Mouse (Mus musculus) forebrain, postnatal 0 days (tissue): ENCODE measurements around the gene Gpc6. TPM values are rescaled to one million over a fixed set of nuclear protein-coding genes. Genes with fewer than 3 reads are reported as not detected.

Experiments
- ATAC-seq: fragments of 200-750 bp; cut with Nextera tagmentation; 2 replicates; pipeline ENCODE4 v1.8.0; 2017; ENCODE audit warnings: mild to moderate bottlenecking, moderate library complexity
- DNase-seq: peaks from one replicate; pipeline ENCODE4 v3.0.0-alpha.2; 2015
- H3K27ac ChIP-seq: fragments of 300-500 bp; sonication (generic); 2 replicates; pipeline ENCODE4 v1.5.1; 2014; ENCODE audit warnings: low read depth, mild to moderate bottlenecking, antibody characterized with exemption, low read length, moderate library complexity, mixed read lengths
- H3K27me3 ChIP-seq: fragments of 300-500 bp; sonication (generic); 2 replicates; pipeline ENCODE4 v1.6.1; 2014; ENCODE audit warnings: mild to moderate bottlenecking, low read length, mixed read lengths; ENCODE audit not compliant: insufficient read depth
- H3K36me3 ChIP-seq: fragments of 300-500 bp; sonication (generic); 2 replicates; pipeline ENCODE4 v1.6.1; 2014; ENCODE audit warnings: mild to moderate bottlenecking, moderate library complexity; ENCODE audit not compliant: insufficient read depth
- H3K4me1 ChIP-seq: fragments of 300-500 bp; sonication (generic); 2 replicates; pipeline ENCODE4 v1.6.1; 2014; ENCODE audit warnings: antibody characterized with exemption; ENCODE audit not compliant: insufficient read depth
- H3K4me2 ChIP-seq: fragments of 300-500 bp; sonication (generic); 2 replicates; pipeline ENCODE4 v1.6.1; 2014; ENCODE audit warnings: low read depth, mild to moderate bottlenecking, moderate library complexity
- H3K4me3 ChIP-seq: fragments of 300-500 bp; sonication (generic); 2 replicates; pipeline ENCODE4 v1.5.1; 2014; ENCODE audit warnings: low read depth, low read length, mixed read lengths
- H3K9ac ChIP-seq: fragments of 300-500 bp; sonication (generic); 2 replicates; pipeline ENCODE4 v1.6.1; 2014; ENCODE audit warnings: mild to moderate bottlenecking
- H3K9me3 ChIP-seq: fragments of 300-500 bp; sonication (generic); 2 replicates; pipeline ENCODE4 v1.6.1; 2016; ENCODE audit warnings: low read length
- CTCF ChIP-seq: sonication (generic); IDR thresholded peaks from 2 replicates; pipeline ENCODE4 v1.5.1; 2016; ENCODE audit warnings: antibody characterized with exemption, control low read depth, low read depth
- WGBS: fragments of 180-500 bp; shearing (Covaris S2); extraction: QIAGEN DNeasy Blood & Tissue Kit; methylation state at CpG from one replicate; pipeline ENCODE4 v1.1.7; 2014; 5-methylcytosine and 5-hydroxymethylcytosine counted together
- polyA plus RNA-seq: library from polyadenylated mRNA; unstranded; fragments of >200 nt; fragmentation: Nextera tagmentation; extraction: Ambion mirVana; gene quantifications from 2 replicates; pipeline ENCODE4 v1.2.1, GENCODE M21; 2015
- total RNA-seq: library from RNA; depleted of rRNA; stranded (reverse); fragments of >200 nt; gene quantifications from 2 replicates; pipeline ENCODE4 v1.2.3, GENCODE M21; 2014

The Gpc6 gene
- total and polyA plus RNA-seq, 2 experiments from 2014 or later, result 10.9 to 20.8 TPM

DNA sequence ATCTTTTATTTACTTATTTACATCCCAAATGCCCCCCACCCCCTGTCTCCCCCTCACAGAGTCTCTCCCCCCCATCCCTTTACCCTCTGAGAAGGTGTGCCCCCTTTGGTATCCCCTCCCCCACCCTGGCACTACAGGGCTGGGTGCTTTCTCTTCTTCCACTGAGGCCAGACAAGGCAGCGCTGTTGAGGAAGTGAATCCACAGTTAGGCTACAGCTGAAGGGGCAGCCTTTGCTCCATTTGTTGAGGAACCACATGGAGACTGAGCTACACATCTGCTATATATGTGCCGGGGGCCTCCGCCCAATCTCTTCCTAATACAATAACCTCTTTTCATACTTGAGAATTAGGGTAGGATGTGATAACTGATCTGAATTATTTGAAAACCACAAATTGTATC is 791.2 kb downstream of the Gpc6 start:
- Histone ChIP-seq H3K27me3 (no peaks in the 10 kb centered on the region), H3K4me2 (no peak overlapping the region), H3K4me1 (no peaks in the 10 kb centered on the region), H3K9me3 (no peaks in the 10 kb centered on the region), H3K4me3 (no peak overlapping the region), H3K36me3 (no peaks in the 10 kb centered on the region), H3K27ac (no peak overlapping the region), H3K9ac (no peak overlapping the region)
- TF ChIP-seq CTCF, result no peak
- 96% methylated on average over 3 of the region's 3 CpGs for WGBS
- ATAC-seq (no peak), DNase-seq (no peak)

DNA sequence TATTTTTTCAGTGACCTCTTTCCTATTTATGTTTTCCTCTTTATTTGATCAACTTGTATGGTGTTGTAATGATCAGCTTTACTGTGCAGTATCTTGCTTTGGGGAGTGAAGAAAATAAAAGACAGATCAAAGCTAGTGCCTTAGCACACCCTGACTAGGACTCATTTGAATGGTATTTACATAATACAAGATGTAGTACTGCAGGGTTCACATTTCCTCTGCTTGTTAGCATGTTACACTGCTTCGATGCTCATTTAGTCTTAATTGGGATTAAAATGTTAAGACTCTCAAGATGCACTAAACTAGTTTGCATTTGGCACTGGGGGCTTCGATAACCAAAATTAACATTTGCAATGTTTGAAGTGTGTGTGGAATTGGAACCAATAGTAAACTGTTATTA is 803.6 kb downstream of the Gpc6 start:
- no peak overlapping the region for H3K4me2 ChIP-seq
- DNase-seq, result no peak
- no peak overlapping the region for H3K4me3 ChIP-seq
- no peak overlapping the region for H3K9ac ChIP-seq
- no peak overlapping the region for H3K27ac ChIP-seq
- ATAC-seq, result no peak
- no peaks in the 10 kb centered on the region for H3K27me3 ChIP-seq
- no peaks in the 10 kb centered on the region for H3K36me3 ChIP-seq
- no peaks in the 10 kb centered on the region for H3K9me3 ChIP-seq
- TF ChIP-seq CTCF, result no peak
- H3K4me1 ChIP-seq, result no peaks in the 10 kb centered on the region
- WGBS, result 25% methylated on average over 2 of the region's 2 CpGs

DNA sequence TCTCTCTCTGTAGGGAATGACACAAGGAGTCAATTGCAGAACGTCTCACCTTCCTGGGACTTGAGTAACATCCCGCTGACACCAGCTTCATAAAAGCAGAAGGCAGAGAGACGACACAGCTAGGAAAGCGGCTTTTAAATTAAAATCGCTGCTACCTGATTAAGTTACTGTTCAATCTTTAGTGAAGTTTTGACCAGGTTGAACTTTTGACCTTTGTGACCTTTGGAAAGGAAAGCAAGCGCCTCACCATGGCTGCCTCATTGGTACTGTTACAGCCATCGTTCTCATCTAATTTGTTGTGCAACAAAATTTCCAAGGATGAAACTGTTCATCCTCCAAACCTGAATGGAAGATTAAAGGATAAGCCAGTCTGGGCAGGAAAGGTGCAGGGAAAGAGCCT is 830.1 kb downstream of the Gpc6 start:
- Histone ChIP-seq H3K9me3 (no peaks in the 10 kb centered on the region), H3K36me3 (no peaks in the 10 kb centered on the region), H3K4me3 (no peak overlapping the region), H3K4me1 (no peaks in the 10 kb centered on the region), H3K27ac (no peak overlapping the region), H3K9ac (no peak overlapping the region), H3K4me2 (no peak overlapping the region), H3K27me3 (no peaks in the 10 kb centered on the region)
- DNase-seq (no peak), ATAC-seq (no peak)
- TF ChIP-seq CTCF, result no peak
- 89% methylated on average over 7 of the region's 7 CpGs for WGBS

DNA sequence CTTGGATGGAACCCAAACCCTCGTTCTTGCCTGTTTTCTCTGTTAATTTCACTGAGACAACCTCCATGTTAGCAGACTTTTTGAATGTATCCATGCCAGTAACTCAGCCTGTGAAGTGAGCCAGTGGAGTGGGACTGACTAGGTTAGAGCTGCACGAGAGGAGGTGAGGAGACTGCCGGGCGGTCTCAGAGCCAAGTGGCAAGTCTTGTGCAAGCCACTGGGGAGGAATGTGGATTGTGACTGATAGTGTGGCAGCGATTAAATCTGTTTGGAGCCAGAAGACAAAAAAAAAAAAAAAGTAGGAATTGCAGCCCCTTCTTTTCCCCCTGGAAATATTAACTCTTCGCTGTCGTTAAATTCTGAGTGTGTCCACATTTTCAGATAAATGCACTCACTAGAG is 831.4 kb downstream of the Gpc6 start:
- H3K9me3 ChIP-seq, result no peaks in the 10 kb centered on the region
- no peaks in the 10 kb centered on the region for H3K27me3 ChIP-seq
- H3K4me2 ChIP-seq, result no peak overlapping the region
- TF ChIP-seq CTCF, result no peak
- 75% methylated on average over 7 of the region's 7 CpGs for WGBS
- no peak overlapping the region for H3K9ac ChIP-seq
- no peak overlapping the region for H3K4me3 ChIP-seq
- no peak for DNase-seq
- H3K27ac ChIP-seq, result no peak overlapping the region
- H3K36me3 ChIP-seq, result no peaks in the 10 kb centered on the region
- no peaks in the 10 kb centered on the region for H3K4me1 ChIP-seq
- ATAC-seq, result no peak

DNA sequence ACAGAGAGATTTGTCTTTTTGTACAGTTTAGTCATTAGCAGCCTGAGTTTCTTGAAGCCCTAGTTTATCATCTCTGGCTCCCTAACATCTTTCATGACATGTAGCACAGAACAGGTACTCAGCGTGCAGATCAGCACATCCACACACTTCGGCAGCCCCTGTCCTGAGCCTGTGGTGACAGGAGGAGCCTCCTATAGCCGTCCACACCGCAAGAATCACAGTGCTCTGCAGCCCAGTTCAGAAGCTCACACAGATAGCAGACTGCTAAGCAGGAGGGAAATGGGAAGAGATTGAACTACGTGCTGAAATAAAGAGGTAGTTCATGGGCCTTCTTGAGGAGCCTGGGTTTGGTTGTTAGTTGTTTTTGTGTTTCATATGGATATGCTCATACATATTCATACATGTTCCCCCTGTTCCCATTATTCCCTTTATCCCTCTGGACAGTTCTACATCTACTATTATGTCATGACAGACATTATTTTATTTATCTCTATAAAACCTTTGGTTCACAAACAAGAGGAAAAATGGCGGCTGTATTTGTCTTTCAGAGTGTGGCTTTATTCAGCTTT is 832.8 kb downstream of the Gpc6 start:
- Histone ChIP-seq H3K9ac (no peak overlapping the region), H3K4me3 (no peak overlapping the region), H3K9me3 (no peaks in the 10 kb centered on the region), H3K27ac (no peak overlapping the region), H3K27me3 (no peaks in the 10 kb centered on the region), H3K4me2 (no peak overlapping the region), H3K4me1 (no peaks in the 10 kb centered on the region), H3K36me3 (no peaks in the 10 kb centered on the region)
- DNase-seq, result no peak
- TF ChIP-seq CTCF, result no peak
- 51% methylated on average over 6 of the region's 6 CpGs for WGBS
- ATAC-seq, result no peak

DNA sequence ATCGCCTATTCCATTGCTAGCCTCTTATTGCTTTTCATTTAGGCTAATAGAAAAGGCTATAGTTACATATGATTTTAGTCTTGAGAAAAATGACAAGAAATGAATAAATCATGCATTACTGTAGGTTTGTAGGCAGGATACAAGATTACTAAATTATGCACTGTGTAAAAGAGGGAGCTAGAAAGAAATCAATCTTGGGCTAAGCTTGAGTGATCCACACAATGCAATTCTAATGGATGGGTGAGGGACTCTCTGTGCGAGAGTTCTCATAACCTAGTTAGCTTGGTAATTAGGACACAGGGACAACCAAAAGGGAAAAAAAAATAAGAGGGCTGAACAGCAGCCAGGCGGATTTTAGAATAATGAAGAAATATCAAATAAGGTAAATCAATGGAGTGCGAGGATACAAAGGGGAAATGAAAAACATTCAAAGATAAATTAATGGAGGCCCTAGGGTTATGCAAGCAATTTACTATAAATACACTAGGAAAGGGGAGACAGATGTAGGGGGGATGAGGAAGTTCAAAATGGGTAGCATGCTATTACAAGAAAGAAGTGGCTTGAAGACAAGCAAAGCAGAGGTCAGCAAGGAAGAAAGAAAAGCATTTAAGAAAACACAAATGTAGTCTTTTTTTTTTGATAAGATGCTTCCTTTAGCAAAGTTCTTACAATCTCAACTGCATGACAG is 835.9 kb downstream of the Gpc6 start:
- Histone ChIP-seq H3K27ac (no peak overlapping the region), H3K9me3 (no peaks in the 10 kb centered on the region), H3K9ac (no peak overlapping the region), H3K36me3 (no peaks in the 10 kb centered on the region), H3K27me3 (no peaks in the 10 kb centered on the region), H3K4me2 (no peak overlapping the region), H3K4me1 (no peaks in the 10 kb centered on the region), H3K4me3 (no peak overlapping the region)
- 53% methylated on average over 4 of the region's 4 CpGs for WGBS
- ATAC-seq (no peak), DNase-seq (no peak)
- no peak for TF ChIP-seq CTCF

DNA sequence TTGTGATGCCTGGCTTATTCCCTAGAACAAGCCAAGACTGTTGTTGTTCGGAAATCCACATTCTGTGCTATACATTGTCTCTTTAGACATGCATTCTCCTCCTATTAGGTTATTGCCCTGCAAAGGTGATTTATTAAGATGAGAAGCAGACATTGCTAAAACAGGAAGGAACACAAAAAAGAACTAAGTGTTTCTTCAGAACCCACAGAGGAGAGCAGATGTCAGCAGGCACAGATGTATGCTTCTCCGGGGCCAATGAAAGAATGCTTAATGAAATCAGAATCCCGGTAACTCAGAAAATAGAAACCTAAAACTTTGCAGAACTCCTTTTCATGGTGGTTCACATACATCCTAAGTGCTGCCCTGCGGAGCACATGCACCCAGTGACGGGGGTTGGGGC is 837.8 kb downstream of the Gpc6 start:
- DNase-seq, result no peak
- WGBS, result 75% methylated on average over 5 of the region's 5 CpGs
- TF ChIP-seq CTCF, result no peak
- H3K9ac ChIP-seq, result no peak overlapping the region
- H3K4me1 ChIP-seq, result no peaks in the 10 kb centered on the region
- no peak overlapping the region for H3K27ac ChIP-seq
- ATAC-seq, result no peak
- H3K27me3 ChIP-seq, result no peaks in the 10 kb centered on the region
- no peak overlapping the region for H3K4me2 ChIP-seq
- H3K36me3 ChIP-seq, result no peaks in the 10 kb centered on the region
- no peak overlapping the region for H3K4me3 ChIP-seq
- no peaks in the 10 kb centered on the region for H3K9me3 ChIP-seq
